Mouse (Mus musculus): ENCODE measurements around the gene Insc. TPM values are rescaled to one million over a fixed set of nuclear protein-coding genes. Genes with fewer than 3 reads are reported as not detected.
"Not testable (repeated sequence)": the region's sequence is repeated elsewhere in the genome, so short reads cannot be mapped to it uniquely, and the experiment has no call there.

The Insc gene
- polyA plus RNA-seq (2015; fragmentation: Nextera tagmentation; extraction: Ambion mirVana) = 19.7 and 20.2 TPM in 2 replicates

DNA sequence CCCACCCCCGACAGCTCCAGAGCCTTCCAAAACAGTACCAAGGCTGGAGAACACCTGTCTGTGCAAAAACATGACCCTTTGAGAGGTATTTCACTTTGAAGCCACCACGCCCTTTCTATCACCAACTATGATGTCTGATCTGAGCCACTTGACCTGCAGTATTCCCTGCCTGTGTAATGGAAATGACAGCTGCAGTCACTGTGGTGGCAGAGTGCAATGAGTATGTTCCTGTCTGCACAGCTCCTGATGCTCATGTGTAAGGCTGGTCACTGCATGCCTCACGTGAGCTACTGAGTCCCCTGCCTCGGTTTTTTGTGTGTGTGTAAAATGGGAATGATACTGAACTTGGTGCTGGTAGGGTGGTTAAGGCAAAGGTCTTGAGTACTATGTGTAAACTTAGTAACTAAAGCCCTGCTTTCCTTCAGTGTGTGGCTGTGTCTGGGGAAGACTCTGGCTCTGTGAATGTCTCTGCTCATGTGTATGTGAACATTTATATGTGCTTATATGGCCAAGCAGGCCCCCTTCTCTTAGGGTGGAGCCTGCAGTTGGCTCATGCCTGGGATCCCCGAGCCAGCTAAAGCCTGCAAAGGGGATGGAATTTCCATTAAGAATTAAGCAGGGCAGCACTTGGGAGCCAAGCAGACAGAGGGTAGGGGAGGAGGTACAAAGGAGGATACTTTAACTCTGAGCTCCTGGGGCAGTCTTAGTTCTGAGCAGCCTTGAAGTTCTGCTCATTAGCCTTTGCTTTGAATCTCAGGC, at the start of gene Insc:
Gene Insc, plus strand, starts transcription at position 673 of the 759 bp plus-strand sequence.
- no peak within 1 kb of the TSS for H3K9ac ChIP-seq
- no peaks in the 10 kb centered on the region for H3K9me3 ChIP-seq
- peak; percentile 66 for ATAC-seq
- H3K4me2 ChIP-seq (replicated peaks) = 0 out of 2 replicates have a peak within 1 kb of the TSS, but pooled peaks have one; percentile 17
- WGBS = 70% methylated on average over 5 of the region's 5 CpGs
- peaks cover 4% of the 10 kb centered on the region; the same call in 1 of the 2 replicates for H3K4me1 ChIP-seq (replicated peaks)
- no peaks in the 10 kb centered on the region for H3K36me3 ChIP-seq
- peak within 1 kb of the TSS; percentile 14 for H3K4me3 ChIP-seq (replicated peaks)
- peak within 1 kb of the TSS; percentile 78 for H3K27ac ChIP-seq
- H3K27me3 ChIP-seq (replicated peaks) = no peaks in the 10 kb centered on the region

DNA sequence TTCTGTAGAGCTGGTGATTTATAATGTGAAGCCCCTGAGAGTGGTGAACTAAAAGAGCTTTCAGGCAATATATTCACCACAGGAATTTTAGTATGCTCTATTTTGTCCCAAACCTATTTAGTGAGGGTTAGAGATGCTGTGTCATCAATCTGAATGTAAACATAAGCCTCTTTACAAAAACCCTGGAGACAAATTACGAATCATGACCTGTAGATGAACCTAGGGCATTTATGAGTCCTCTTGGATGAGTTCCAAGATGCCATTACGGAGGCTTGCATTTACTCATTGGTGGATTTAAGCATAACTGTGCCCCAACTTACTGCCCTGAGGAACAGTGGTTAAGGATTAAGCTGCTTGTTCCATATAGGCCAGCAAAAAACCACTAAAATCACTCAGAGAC, 42.6 kb upstream of the Insc start:
- Histone ChIP-seq H3K27me3 (replicated peaks) (no peaks in the 10 kb centered on the region), H3K4me2 (replicated peaks) (no peak overlapping the region), H3K4me1 (replicated peaks) (no peaks in the 10 kb centered on the region), H3K27ac (no peak overlapping the region), H3K9ac (no peak overlapping the region), H3K36me3 (no peaks in the 10 kb centered on the region), H3K4me3 (replicated peaks) (no peak overlapping the region), H3K9me3 (no peaks in the 10 kb centered on the region)
- 13% methylated on average over 2 of the region's 2 CpGs for WGBS
- ATAC-seq = no peak

DNA sequence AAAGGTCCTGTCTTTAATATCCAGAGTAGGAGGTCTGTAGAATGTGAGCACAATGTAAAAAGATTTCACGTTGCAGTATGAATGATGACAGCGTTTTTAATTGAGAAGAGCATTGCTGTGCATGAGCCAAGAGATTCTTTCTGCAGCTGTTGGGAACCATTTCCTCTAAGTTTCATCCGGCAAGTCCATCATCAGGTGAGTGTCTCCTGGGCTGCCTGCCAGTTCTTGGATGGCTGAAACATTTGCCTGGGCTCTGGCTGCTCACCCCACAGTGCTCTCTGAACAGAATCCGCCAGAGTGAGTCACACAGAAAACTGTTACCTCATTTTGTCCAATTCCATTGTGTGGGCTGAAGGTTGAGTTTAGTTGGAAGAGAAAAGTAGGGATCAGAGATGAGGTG, 36.8 kb upstream of the Insc start:
- no peak for ATAC-seq
- whole genome bisulfite sequencing = 56% methylated on average over 4 of the region's 4 CpGs
- no peaks in the 10 kb centered on the region for H3K27me3 ChIP-seq (replicated peaks)
- H3K4me3 ChIP-seq (replicated peaks) = no peak overlapping the region
- no peak overlapping the region for H3K27ac ChIP-seq
- H3K4me2 ChIP-seq (replicated peaks) = no peak overlapping the region
- no peaks in the 10 kb centered on the region for H3K4me1 ChIP-seq (replicated peaks)
- no peaks in the 10 kb centered on the region for H3K9me3 ChIP-seq
- no peaks in the 10 kb centered on the region for H3K36me3 ChIP-seq
- no peak overlapping the region for H3K9ac ChIP-seq

DNA sequence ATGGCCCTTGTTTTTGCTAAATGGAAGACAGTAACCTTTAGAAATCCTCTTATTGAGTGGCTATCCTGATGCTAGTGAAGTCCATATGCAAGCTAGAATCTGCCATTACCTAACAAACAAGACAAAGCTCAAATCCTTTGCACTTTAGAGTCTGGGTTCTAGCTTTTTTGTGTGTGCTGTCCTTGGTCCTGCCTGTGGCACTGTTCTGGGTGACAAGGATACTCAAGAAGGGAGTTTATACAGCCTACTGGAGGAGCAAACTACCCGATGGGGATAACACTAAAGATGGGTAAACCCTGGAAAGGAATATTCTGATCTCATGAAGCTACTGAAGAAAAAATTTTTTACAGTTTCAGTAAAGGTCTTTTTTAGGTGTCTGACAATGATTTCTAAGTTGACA, 36.1 kb upstream of the Insc start:
- H3K36me3 ChIP-seq = no peaks in the 10 kb centered on the region
- ATAC-seq = no peak
- no peak overlapping the region for H3K4me3 ChIP-seq (replicated peaks)
- no peak overlapping the region for H3K4me2 ChIP-seq (replicated peaks)
- H3K9ac ChIP-seq = no peak overlapping the region
- H3K27ac ChIP-seq = no peak overlapping the region
- WGBS = 66% methylated on average over 1 of the region's 1 CpGs
- no peaks in the 10 kb centered on the region for H3K9me3 ChIP-seq
- no peaks in the 10 kb centered on the region for H3K27me3 ChIP-seq (replicated peaks)
- H3K4me1 ChIP-seq (replicated peaks) = no peaks in the 10 kb centered on the region

DNA sequence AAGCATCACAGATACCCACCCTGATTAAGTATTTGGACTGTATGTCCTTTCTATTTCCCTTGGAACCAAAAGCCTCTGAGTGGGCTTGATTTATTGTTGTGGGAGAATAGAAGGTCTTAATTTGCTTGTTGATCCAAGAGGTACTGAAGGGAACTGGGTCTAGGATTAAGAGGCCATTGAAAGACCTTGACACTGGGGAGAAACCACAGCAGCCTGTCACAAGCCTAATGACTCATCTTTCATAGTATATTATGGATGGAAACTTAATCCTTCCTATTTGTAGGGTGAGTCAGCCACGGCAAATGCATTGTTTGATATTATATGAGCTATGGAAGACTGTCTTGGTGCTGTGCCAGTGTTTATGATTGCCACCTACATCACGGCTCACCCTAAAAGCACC, 33.1 kb upstream of the Insc start:
- H3K4me1 ChIP-seq (replicated peaks) = no peaks in the 10 kb centered on the region
- H3K9ac ChIP-seq = no peak overlapping the region
- H3K27me3 ChIP-seq (replicated peaks) = no peaks in the 10 kb centered on the region
- no peaks in the 10 kb centered on the region for H3K9me3 ChIP-seq
- ATAC-seq = no peak
- H3K36me3 ChIP-seq = no peaks in the 10 kb centered on the region
- no peak overlapping the region for H3K27ac ChIP-seq
- WGBS = 71% methylated on average over 2 of the region's 2 CpGs
- H3K4me2 ChIP-seq (replicated peaks) = no peak overlapping the region
- H3K4me3 ChIP-seq (replicated peaks) = no peak overlapping the region

DNA sequence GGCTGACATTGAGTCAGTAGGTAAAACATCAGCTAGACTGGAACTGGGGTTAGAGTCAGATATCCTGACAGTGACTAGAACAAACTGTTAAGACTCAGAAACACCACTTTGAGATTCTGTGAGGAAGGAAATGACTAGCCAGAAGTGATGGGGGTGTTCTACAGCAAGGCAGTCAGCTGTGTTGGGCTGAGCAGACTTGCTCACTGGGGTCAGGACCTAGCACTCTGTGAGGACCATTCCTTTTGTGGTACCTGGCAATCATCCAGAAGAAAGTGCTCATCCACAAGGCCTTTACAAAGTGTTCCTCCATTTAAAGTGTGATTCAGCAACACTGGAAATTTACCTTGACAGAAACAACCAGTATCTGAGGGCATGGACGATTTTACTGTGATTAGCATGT, 31.0 kb upstream of the Insc start:
- no peaks in the 10 kb centered on the region for H3K36me3 ChIP-seq
- H3K4me2 ChIP-seq (replicated peaks) = no peak overlapping the region
- peaks cover 9% of the 10 kb centered on the region for H3K27me3 ChIP-seq (replicated peaks)
- H3K4me1 ChIP-seq (replicated peaks) = no peaks in the 10 kb centered on the region
- WGBS = 70% methylated on average over 1 of the region's 1 CpGs
- H3K4me3 ChIP-seq (replicated peaks) = no peak overlapping the region
- ATAC-seq = no peak
- no peak overlapping the region for H3K27ac ChIP-seq
- no peak overlapping the region for H3K9ac ChIP-seq
- no peaks in the 10 kb centered on the region for H3K9me3 ChIP-seq

DNA sequence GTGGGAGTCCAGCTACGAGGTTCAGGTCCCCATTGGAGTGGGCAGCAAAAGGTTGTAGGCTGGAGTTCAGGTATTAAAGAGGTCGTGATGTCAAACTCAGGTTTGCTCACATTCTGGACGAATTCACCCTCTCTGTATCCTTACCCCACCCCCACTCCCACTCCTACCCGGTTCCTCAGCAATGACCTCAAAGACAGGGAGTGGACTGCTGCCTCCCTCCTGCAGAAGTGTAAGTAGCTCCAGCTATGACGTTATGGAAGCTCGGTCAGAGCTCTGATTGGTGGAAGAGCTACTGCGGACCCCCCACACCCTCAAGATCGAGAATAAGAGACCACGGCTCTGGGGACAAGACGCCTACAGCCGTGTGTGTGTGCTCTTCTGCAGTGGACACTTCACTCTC, 25.2 kb upstream of the Insc start, which contains the start of gene Calcb:
Gene Calcb, plus strand, starts transcription at position 344 of the 400 bp plus-strand sequence.
- H3K27ac ChIP-seq = no peak within 1 kb of the TSS
- H3K36me3 ChIP-seq = no peaks in the 10 kb centered on the region
- peak within 1 kb of the TSS; percentile 6; the same call in 1 of the 2 replicates for H3K4me3 ChIP-seq (replicated peaks)
- ATAC-seq = no peak
- no peak within 1 kb of the TSS for H3K9ac ChIP-seq
- peaks cover 36% of the 10 kb centered on the region for H3K27me3 ChIP-seq (replicated peaks)
- H3K4me2 ChIP-seq (replicated peaks) = peak within 1 kb of the TSS; percentile 41
- 0 out of 2 replicates have a peak, but pooled peaks cover 5% of the 10 kb centered on the region for H3K4me1 ChIP-seq (replicated peaks)
- H3K9me3 ChIP-seq = no peaks in the 10 kb centered on the region
- WGBS = 4% methylated on average over 11 of the region's 11 CpGs

DNA sequence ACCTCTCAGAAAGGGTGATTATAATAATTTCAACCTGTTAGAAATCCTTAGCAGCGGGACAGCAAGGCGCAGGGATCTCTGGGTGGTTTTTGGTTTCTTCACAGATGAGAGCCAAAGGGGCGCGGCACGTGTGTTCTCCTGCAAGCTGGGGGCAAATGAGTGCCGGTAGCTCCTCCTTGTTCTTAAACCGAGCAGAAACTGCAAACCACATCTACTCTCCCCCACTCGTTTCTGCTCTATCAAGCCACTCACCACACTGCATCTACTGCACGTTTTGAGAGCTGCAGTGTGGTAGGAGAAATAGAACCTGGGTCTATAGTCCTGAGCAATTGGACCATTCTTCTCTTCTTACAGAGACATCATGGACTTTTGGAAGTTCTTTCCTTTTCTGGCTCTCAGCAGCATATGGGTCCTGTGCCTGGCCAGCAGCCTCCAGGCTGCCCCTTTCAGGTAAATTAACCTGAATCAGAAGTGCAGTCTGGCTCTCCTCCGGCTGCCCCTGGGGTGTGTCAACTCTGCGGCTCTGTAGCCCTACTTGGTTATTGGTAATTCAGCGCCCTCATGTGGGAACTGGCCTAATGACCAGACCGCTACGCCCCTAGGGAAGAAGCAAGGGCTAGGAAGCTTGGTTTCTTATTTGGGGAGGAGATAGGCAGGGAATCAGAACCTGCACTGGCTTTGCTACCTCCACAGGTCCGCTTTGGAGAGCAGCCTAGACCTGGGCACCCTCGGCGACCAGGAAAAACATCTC, 23.9 kb upstream of the Insc start:
- no peak overlapping the region for H3K9ac ChIP-seq
- 0 out of 2 replicates have a peak, but pooled peaks cover 5% of the 10 kb centered on the region for H3K4me1 ChIP-seq (replicated peaks)
- H3K4me3 ChIP-seq (replicated peaks) = peak overlapping the region; percentile 6; the same call in 1 of the 2 replicates
- no peaks in the 10 kb centered on the region for H3K9me3 ChIP-seq
- no peak overlapping the region for H3K27ac ChIP-seq
- peak overlapping the region; percentile 41 for H3K4me2 ChIP-seq (replicated peaks)
- 4% methylated on average over 17 of the region's 17 CpGs for WGBS
- ATAC-seq = peak; percentile 66
- no peaks in the 10 kb centered on the region for H3K36me3 ChIP-seq
- peaks cover 36% of the 10 kb centered on the region for H3K27me3 ChIP-seq (replicated peaks)

DNA sequence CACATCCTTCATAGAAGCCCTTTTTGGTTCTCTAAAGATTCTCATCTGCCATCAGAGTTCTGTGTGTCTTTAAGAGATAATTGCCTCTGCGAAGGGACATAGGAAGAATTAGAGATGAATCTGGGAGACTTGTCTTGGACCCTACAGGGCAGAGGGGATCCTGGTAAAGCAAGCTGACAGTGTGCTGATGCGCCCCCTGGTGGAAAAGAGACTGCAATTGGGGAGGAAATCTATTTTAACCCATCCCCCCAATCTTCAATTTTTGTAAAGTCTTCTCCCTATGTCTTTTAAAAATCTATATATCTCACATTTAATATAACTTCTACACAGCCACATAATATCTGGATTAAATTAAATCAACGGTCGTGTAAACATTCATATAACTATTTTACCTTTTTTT, 13.8 kb upstream of the Insc start:
- H3K9me3 ChIP-seq; H3K4me1 ChIP-seq (replicated peaks); H3K4me3 ChIP-seq (replicated peaks); H3K36me3 ChIP-seq; H3K27me3 ChIP-seq (replicated peaks); H3K9ac ChIP-seq; H3K27ac ChIP-seq; ATAC-seq; H3K4me2 ChIP-seq (replicated peaks): not testable (repeated sequence)
- 62% methylated on average over 4 of the region's 4 CpGs for whole genome bisulfite sequencing

DNA sequence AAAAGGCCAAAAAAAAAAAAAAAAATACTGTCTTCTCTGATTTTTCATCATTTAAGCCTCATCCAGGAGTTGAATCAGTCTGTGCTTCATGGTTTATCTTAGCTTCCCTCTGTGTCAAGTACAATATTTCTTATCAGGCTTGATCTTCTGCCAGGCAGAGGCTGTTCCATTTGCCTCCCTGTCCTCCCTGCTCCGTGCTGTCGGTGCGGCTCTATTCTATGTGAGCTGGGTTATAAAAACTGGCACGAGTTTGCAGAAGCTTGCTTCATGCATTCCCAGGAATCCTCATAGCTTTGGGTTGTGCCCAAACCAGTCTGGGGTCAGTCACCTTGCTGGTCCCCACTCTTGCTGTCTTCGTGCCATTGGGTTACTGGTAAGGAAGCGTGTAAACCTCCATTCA, 12.3 kb upstream of the Insc start:
- H3K27me3 ChIP-seq (replicated peaks) = no peaks in the 10 kb centered on the region
- no peak overlapping the region for H3K9ac ChIP-seq
- ATAC-seq = no peak
- H3K9me3 ChIP-seq = no peaks in the 10 kb centered on the region
- no peak overlapping the region for H3K4me3 ChIP-seq (replicated peaks)
- no peaks in the 10 kb centered on the region for H3K36me3 ChIP-seq
- no peak overlapping the region for H3K4me2 ChIP-seq (replicated peaks)
- H3K4me1 ChIP-seq (replicated peaks) = no peaks in the 10 kb centered on the region
- H3K27ac ChIP-seq = no peak overlapping the region
- WGBS = 67% methylated on average over 6 of the region's 6 CpGs

DNA sequence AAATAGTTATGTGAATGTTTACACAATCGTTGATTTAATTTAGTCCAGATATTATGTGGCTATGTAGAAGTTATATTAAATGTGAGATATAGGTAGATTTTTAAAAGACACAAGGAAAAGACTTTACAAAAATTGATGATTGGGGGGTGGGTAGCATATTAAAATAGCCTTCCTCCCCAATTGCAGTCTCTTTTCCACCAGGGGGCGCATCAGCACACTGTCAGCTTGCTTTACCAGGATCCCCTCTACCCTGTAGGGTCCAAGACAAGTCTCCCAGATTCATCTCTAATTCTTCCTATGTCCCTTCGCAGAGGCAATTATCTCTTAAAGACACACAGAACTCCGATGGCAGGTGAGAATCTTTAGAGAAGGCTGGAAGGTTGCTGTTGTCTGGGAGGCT, 11.8 kb upstream of the Insc start:
- not testable (repeated sequence) for H3K27ac ChIP-seq; H3K9ac ChIP-seq; ATAC-seq; H3K4me1 ChIP-seq (replicated peaks); H3K4me2 ChIP-seq (replicated peaks); H3K36me3 ChIP-seq; H3K9me3 ChIP-seq; H3K27me3 ChIP-seq (replicated peaks); H3K4me3 ChIP-seq (replicated peaks)
- WGBS = 39% methylated on average over 4 of the region's 4 CpGs

DNA sequence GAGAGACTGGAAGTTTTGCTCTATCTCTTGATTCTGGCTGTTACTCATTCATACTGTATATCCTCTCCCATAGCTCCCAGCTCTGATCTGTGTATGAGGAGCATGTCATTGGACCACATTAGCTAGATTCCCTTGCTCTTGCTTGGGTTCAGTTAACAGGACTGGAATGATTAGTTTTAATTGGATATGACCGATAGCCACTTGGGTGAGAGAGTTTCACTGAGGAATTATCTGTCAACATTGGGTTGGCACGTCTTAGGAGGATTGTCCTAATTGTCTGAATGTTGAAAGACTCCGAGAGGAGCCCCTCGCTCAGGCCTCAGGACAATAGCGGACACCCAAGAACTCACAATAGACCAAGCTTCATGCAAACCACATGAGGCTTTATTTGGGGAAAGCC, 7.2 kb upstream of the Insc start:
- Histone ChIP-seq H3K4me1 (replicated peaks) (no peaks in the 10 kb centered on the region), H3K36me3 (no peaks in the 10 kb centered on the region), H3K9me3 (no peaks in the 10 kb centered on the region), H3K4me3 (replicated peaks) (no peak overlapping the region), H3K27ac (no peak overlapping the region), H3K27me3 (replicated peaks) (no peaks in the 10 kb centered on the region), H3K4me2 (replicated peaks) (no peak overlapping the region), H3K9ac (no peak overlapping the region)
- 83% methylated on average over 5 of the region's 5 CpGs for WGBS
- ATAC-seq = no peak
